Comparison of ENCODE assay signal across 8 mouse cellular contexts in genomic region chr11:106677910-106678591, GRCm38 (mm10).
DNase-seq lines count a peak whose midpoint lies in the region; ATAC-seq and TF ChIP-seq lines count a peak whose summit lies in the region.
"Had no signal": no experiment of that assay in that cellular context is flagged by ENCODE, and none has a peak within 500 bp of the region (broad histone marks: within the 10 kb centered on the region; RNA-seq: fewer than 3 reads in every experiment).

No protein-coding gene starts in this region.

- no peak for ATAC-seq in kidney, postnatal 0 days (replicated peaks; ENCODE audit: low FRiP score, low read depth)
- no peak for ATAC-seq in liver, postnatal 0 days
- ATAC-seq in CD4-positive, CD25-positive, alpha-beta regulatory T cell, adult 4 months = no peak

- DNase-seq in adrenal gland, adult 18-20 months (ENCODE audit: low spot score in 2 of 2) = peak; percentile 75 to 78
- peak; percentile 84 to 91 for DNase-seq in gastrocnemius, adult 8-10 months (ENCODE audit: low spot score in 2 of 2)
- peak; percentile 43 for DNase-seq in kidney, postnatal 0 days (ENCODE audit: low spot score)
- DNase-seq in liver, postnatal 0 days = no peak
- DNase-seq in telencephalon, adult 2 months (ENCODE audit: low read depth, low spot score) = peak; percentile 27

- peak; percentile 24; the same call in 1 of the 2 replicates for TF ChIP-seq CTCF in kidney, postnatal 0 days (IDR thresholded peaks at IDR 0.05; ENCODE audit: low read depth)
- TF ChIP-seq CTCF in liver, postnatal 0 days (IDR thresholded peaks at IDR 0.05; ENCODE audit: low read depth) = no peak

- H3K4me3 ChIP-seq in brown adipose tissue, adult 24 weeks (ENCODE audit: insufficient read depth, low read depth, low read length) = no peak overlapping the region
- H3K4me3 ChIP-seq in kidney, postnatal 0 days (replicated peaks; ENCODE audit: low read depth, low read length) = no peak overlapping the region
- no peak overlapping the region for H3K4me3 ChIP-seq in liver, postnatal 0 days (ENCODE audit: low read depth, low read length)
- H3K4me3 ChIP-seq: limb, embryonic 13.5 days had no signal

- no peaks in the 10 kb centered on the region for H3K9me3 ChIP-seq in kidney, postnatal 0 days (replicated peaks; ENCODE audit: low read length)
- no peaks in the 10 kb centered on the region for H3K9me3 ChIP-seq in liver, postnatal 0 days (ENCODE audit: low read length)
- H3K9me3 ChIP-seq: limb, embryonic 13.5 days had no signal

- peak overlapping the region; percentile 13; the same call in 1 of the 2 replicates for H3K27ac ChIP-seq in brown adipose tissue, adult 24 weeks (replicated peaks; ENCODE audit: low read depth, low read length)
- H3K27ac ChIP-seq in kidney, postnatal 0 days = no peak overlapping the region; the same call in 1 of the 2 replicates
- 0 out of 2 replicates have a peak overlapping the region, but pooled peaks have one; percentile 11 for H3K27ac ChIP-seq in liver, postnatal 0 days (ENCODE audit: low read depth)
- H3K27ac ChIP-seq: limb, embryonic 13.5 days had no signal

- TF ChIP-seq EP300 in liver, postnatal 0 days (IDR thresholded peaks at IDR 0.05; ENCODE audit: low read depth) = no peak

- no peak overlapping the region for H3K9ac ChIP-seq in kidney, postnatal 0 days (ENCODE audit: low read depth, low read length)
- no peak overlapping the region for H3K9ac ChIP-seq in liver, postnatal 0 days (replicated peaks)
- H3K9ac ChIP-seq: limb, embryonic 13.5 days had no signal

- 68% methylated on average over 10 of the region's 10 CpGs for whole genome bisulfite sequencing in kidney, postnatal 0 days
- 73% methylated on average over 10 of the region's 10 CpGs for WGBS in liver, postnatal 0 days (ENCODE audit: insufficient replicate concordance)

- peaks cover 50% of the 10 kb centered on the region for H3K4me1 ChIP-seq in brown adipose tissue, adult 24 weeks (ENCODE audit: control insufficient read depth, insufficient read depth, insufficient read length, low read length)
- peaks cover 13% of the 10 kb centered on the region; the same call in 1 of the 2 replicates for H3K4me1 ChIP-seq in kidney, postnatal 0 days (replicated peaks; ENCODE audit: insufficient read depth, low read length)
- peaks cover 28% of the 10 kb centered on the region for H3K4me1 ChIP-seq in liver, postnatal 0 days (ENCODE audit: insufficient read depth)

- H3K36me3 ChIP-seq in kidney, postnatal 0 days (ENCODE audit: insufficient read depth, low read length) = no peaks in the 10 kb centered on the region
- H3K36me3 ChIP-seq in liver, postnatal 0 days (replicated peaks; ENCODE audit: insufficient read depth, low read length) = peaks cover 7% of the 10 kb centered on the region
- H3K36me3 ChIP-seq: limb, embryonic 13.5 days had no signal

- H3K27me3 ChIP-seq in kidney, postnatal 0 days (ENCODE audit: insufficient read depth, low read length) = no peaks in the 10 kb centered on the region
- H3K27me3 ChIP-seq in liver, postnatal 0 days (ENCODE audit: insufficient read depth, low read length) = no peaks in the 10 kb centered on the region
- H3K27me3 ChIP-seq: limb, embryonic 13.5 days had no signal

- H3K4me2 ChIP-seq in kidney, postnatal 0 days (ENCODE audit: low read length) = no peak overlapping the region
- H3K4me2 ChIP-seq in liver, postnatal 0 days (ENCODE audit: low read depth, low read length) = no peak overlapping the region
- H3K4me2 ChIP-seq: limb, embryonic 13.5 days had no signal
